Mouse (Mus musculus): ENCODE results near the gene Ncmap.

Gene Ncmap

GRCm38 (mm10) chr4:135397991-135398390, at the start of gene Ncmap:
Gene Ncmap (minus strand): TSS chr4:135398227.
- DNase-seq (ENCODE audit: low spot score in 2 of 2): no peak

- DNase-seq (ENCODE audit: low spot score in 2 of 2): no peak
Observed at GRCm38 (mm10) chr4:135442473-135442872, 44.4 kb upstream of the Ncmap start.

- no peak for DNase-seq (ENCODE audit: low spot score in 2 of 2)
Observed at GRCm38 (mm10) chr4:135439904-135440522, 42.0 kb upstream of the Ncmap start.

- DNase-seq (ENCODE audit: low spot score in 2 of 2): peak in 1 of 2 experiments; percentile 27
Observed at GRCm38 (mm10) chr4:135439188-135439647, 41.2 kb upstream of the Ncmap start.

GRCm38 (mm10) chr4:135437924-135438323, 39.9 kb upstream of the Ncmap start:
- DNase-seq (ENCODE audit: low spot score in 2 of 2): no peak

GRCm38 (mm10) chr4:135436291-135436690, 38.3 kb upstream of the Ncmap start:
- DNase-seq (ENCODE audit: low spot score in 2 of 2): no peak

GRCm38 (mm10) chr4:135434395-135434789, 36.4 kb upstream of the Ncmap start:
- no peak for DNase-seq (ENCODE audit: low spot score in 2 of 2)

- DNase-seq (ENCODE audit: low spot score in 2 of 2): peak; percentile 46 to 66
Observed at GRCm38 (mm10) chr4:135433443-135434394, 35.7 kb upstream of the Ncmap start, which contains the start of gene Rcan3. Gene Rcan3 (minus strand): TSS chr4:135433853.

- no peak for DNase-seq (ENCODE audit: low spot score in 2 of 2)
Observed at GRCm38 (mm10) chr4:135433086-135433442, 35.0 kb upstream of the Ncmap start.

- DNase-seq (ENCODE audit: low spot score in 2 of 2): no peak
Observed at GRCm38 (mm10) chr4:135429990-135430760, 32.1 kb upstream of the Ncmap start.

- no peak for DNase-seq (ENCODE audit: low spot score in 2 of 2)
Observed at GRCm38 (mm10) chr4:135429383-135429782, 31.4 kb upstream of the Ncmap start.

- DNase-seq (ENCODE audit: low spot score in 2 of 2): no peak
Observed at GRCm38 (mm10) chr4:135426587-135426986, 28.6 kb upstream of the Ncmap start.

- DNase-seq (ENCODE audit: low spot score in 2 of 2): no peak
Observed at GRCm38 (mm10) chr4:135425625-135426024, 27.6 kb upstream of the Ncmap start.

GRCm38 (mm10) chr4:135420961-135421360, 22.9 kb upstream of the Ncmap start:
- DNase-seq (ENCODE audit: low spot score in 2 of 2): no peak

- no peak for DNase-seq (ENCODE audit: low spot score in 2 of 2)
Observed at GRCm38 (mm10) chr4:135420416-135420815, 22.4 kb upstream of the Ncmap start.

GRCm38 (mm10) chr4:135419996-135420395, 22.0 kb upstream of the Ncmap start:
- no peak for DNase-seq (ENCODE audit: low spot score in 2 of 2)

GRCm38 (mm10) chr4:135416367-135416766, 18.3 kb upstream of the Ncmap start:
- DNase-seq (ENCODE audit: low spot score in 2 of 2): no peak

GRCm38 (mm10) chr4:135413491-135413890, 15.5 kb upstream of the Ncmap start:
- no peak for DNase-seq (ENCODE audit: low spot score in 2 of 2)

- DNase-seq (ENCODE audit: low spot score in 2 of 2): peak; percentile 11 to 38
Observed at GRCm38 (mm10) chr4:135411633-135412032, 13.6 kb upstream of the Ncmap start.

GRCm38 (mm10) chr4:135406180-135406579, 8.2 kb upstream of the Ncmap start:
- DNase-seq (ENCODE audit: low spot score in 2 of 2): peak; percentile 50 to 54

GRCm38 (mm10) chr4:135404916-135405315, 6.9 kb upstream of the Ncmap start:
- no peak for DNase-seq (ENCODE audit: low spot score in 2 of 2)

- no peak for DNase-seq (ENCODE audit: low spot score in 2 of 2)
Observed at GRCm38 (mm10) chr4:135404048-135404447, 6.0 kb upstream of the Ncmap start.
